Mouse (Mus musculus) ZHBTc4 (cell line): ENCODE results near the gene Pex5l.
A peak's percentile ranks its signal among the peaks of the same experiment; 100 is the strongest.

Experiments used
- DNase-seq: peaks from one replicate; pipeline ENCODE4 v3.0.0-alpha.2; 2011; ENCODE audit warnings: low read depth, low spot score

The Pex5l gene

DNA sequence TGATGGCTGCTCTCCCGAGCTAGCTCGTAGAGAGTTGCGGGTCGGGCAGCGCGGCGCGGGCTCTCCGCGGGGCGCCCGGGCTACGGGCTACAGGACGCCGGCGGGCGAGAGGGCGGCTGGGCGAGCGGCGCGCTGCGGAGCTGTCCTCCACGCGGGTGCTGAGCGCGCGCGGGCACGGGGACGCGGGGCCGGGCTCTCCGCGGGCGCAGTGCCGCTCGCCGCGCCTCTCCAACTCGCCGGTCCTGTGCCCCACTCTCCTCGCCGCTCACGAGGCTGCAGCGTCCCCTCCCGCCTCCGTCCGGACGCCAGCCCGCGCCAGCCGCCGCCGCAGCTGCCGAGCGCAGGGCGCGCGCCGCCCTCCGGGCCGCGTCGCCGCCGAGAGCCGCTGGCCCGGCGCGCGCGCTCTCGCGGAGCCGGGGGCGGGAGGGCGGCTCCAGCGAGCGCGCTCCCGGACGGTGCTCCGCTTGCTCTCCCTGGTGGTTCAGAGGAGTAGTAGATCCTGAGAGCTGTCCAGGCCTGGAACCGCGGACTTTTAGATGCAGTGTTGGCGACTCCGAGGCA, at the start of gene Pex5l:
TSS of gene Pex5l (minus strand) at position 347 of the 561 bp plus-strand sequence.
- DNase-seq, result peak; percentile 83

DNA sequence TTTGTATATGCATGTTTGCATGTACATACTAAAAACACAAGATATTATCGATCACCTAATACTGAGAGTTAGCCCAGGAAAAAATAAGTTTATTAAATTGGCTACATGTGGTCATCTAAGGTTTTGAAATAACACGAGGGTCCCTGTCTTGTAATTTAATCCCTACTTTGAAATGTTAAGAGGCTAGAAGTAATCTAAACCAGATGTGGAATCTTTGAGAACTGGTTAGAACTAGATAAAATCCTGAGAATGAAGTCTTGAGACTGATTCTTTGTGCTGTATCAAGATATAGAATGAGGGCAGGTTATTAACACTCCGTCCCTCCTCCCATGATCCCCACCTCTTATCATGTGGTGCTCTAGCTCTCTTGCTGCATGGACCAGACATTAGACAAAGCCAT, 22.1 kb upstream of the Pex5l start:
- no peak for DNase-seq

DNA sequence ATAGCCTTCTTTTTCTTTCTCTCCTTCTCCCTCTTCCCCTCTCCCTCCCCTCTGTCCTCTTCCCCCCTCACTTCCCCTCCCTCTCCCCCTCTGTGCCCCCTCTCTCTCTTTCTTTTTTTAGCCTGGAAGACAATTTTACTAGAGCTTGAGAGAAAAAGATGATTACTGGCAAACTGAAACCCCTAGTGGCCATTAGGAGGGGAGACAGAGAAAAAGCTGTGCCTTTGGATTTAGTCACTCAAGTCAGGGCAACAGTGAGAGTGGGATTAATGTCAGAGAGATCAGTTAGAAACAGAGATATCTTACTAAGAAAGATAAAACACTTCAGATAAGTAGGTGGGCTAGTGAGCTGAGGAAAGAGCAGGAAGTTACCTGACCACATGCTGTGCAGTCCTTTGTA, 20.8 kb upstream of the Pex5l start:
- DNase-seq, result no peak

DNA sequence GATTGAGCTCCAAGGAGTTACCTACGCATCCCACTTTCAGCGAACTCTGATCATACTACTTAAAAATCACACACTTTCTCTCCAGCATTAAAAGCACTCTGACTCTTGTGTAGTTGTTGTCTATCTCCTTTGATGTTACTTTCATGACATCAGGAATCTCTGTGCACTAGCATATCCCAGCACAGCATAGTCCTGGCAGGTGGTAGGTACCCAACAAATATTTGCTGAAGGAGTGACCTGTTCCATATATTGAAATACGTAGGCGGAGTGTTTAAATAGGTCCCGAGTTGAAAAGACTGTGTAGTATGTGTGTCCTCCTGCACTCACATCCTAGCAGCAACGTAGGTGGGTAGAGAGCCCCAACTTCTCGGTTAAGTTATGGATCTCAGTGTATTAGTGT, 545 bp upstream of the Pex5l start:
- DNase-seq, result no peak

DNA sequence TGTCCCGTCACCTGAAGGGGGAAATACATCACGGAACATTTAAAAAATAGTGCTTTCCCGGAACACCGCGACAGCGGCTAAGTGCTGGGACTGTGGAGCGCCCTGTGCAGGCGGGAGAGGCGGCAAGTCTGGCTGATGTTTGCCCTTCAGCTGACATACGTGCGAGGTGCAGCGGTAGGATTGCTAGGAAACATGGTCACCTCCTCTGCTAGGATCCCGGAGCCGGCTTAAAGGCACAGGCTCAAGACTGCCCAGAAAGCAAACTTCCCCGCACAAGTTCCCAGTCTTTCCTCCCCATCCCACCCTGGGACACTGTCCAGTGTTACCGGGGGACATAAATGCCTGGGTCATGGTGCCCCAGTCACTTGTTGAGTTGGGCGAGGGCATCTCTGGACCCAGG, 649 bp downstream of the Pex5l start:
- DNase-seq, result peak; percentile 52

DNA sequence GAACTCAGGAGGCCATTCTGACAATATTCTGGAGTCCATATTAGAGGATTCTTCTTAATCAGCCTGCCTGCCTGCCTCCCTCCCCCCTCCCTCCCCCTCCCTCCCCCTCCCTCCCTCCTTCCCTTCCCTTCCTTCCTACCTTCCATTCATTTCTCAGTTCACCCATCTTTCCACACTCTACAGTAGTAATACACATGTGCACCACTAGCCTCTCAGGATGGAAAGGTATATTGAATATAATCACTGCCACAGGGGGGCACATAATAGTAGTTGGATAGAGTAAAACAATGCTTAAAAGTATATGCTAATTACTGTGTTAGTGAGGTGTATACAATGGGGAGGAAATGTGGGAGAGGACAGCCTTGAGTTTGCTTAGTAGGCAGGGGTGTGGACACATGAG, 13.1 kb downstream of the Pex5l start:
- no peak for DNase-seq

DNA sequence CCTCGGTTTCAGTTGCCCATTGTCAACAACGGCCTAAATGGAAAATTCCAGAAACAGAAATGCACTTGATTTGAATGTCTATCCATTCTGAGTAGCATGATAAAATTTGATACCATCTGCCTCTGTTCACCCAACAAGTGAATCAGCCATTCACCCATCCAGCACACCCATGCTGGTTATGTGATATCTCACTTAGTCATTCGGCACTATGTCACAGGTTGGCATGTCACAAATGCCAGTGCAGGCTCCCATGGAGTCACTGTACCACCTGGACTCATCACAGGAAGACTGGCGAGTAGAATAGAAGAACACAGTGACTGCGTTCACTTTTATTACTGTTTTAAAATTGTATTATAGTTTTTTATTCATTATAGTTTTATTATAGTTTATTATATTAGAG, 18.3 kb downstream of the Pex5l start:
- no peak for DNase-seq

DNA sequence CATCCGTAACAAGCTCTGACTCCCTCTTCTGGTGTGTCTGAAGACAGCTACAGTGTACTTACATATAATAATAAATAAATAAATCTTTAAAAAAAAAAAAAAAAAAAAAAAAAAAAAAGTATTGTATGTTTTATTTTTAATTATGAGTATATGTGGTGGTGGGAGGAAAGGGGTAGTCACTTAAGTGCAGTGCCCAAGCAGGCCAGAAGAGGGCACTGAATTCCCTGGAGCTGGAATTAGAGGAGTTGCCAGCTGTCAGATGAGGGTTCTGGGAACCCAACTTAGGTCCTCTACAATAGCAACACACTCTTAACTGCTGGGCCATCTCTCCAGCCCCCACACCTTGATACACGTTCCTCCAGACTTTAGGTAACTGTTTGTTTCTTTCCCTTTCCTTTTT, 37.3 kb downstream of the Pex5l start:
- DNase-seq, result peak; percentile 26

DNA sequence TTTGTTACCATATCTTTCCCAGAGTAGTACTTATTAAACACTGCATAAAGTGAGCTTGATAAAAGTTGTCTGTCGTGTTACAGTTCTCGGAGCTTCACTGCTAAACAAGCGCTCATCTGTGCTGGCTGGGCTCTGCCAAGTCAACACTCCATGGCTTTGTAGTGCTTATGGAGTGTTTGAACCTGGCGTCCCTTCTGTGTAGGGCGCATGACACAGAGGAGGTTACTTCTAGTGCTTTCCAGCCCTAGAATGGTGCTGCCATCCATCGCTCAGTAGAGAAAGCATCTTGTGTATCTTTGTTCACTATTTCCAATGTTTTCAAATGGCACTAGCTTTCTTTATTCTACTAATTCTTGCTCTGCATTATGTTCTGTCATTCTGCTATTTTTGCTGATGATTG, 39.5 kb downstream of the Pex5l start:
- DNase-seq, result no peak

DNA sequence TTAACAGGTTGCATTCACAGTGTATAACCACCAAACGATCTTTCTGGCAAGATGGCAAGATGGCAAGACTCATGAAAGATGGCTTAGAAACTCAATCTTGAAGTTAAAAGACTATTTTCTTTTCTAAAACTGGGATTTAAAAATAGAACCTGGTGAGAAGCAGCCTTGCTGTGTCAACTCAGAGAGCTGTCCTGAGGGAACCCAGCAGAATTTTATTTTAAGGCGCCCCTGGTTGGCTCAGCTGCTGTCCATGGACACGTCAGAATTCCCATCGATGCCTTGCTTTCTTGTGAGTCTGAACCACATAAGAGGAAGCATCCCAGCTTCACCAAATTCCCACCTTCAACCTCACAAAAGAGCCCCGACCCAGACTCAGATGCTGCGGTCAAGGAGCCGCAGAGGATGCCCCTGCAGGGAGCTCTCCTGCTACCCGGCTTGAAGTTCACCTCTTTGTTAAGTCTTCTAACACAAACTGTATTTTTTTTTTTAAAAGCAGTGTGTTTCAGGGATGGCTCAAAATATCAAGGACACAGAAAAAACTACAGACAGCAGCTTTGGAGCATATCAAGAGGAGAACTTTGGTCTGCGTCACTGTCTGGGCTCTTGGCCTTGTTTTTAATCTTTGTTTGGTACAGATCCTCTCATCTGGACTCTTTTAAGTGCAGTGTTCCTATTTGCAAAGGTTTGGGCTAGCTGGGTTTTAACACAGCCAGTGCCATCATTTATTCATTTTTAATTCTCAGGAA, 44.3 kb downstream of the Pex5l start:
- DNase-seq, result no peak

DNA sequence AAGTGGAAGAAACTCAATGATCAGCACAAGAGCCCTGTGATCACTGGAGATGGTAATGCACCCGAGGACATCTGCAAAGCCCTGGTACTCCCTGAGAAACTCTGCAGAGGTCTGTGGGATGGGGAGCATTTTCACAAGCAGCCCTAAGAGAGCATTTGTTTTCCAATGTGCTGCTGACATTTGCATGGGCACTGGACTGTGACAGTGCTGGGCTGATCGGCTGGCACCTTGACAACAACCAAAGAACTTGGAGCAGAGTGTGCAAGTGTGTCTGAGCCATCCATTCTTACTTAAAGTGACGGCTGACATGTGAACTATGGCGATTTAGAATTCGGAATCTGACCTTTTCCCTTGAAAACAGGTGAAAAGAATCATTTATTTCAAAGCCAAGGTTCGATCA, 49.4 kb downstream of the Pex5l start:
- DNase-seq, result no peak

DNA sequence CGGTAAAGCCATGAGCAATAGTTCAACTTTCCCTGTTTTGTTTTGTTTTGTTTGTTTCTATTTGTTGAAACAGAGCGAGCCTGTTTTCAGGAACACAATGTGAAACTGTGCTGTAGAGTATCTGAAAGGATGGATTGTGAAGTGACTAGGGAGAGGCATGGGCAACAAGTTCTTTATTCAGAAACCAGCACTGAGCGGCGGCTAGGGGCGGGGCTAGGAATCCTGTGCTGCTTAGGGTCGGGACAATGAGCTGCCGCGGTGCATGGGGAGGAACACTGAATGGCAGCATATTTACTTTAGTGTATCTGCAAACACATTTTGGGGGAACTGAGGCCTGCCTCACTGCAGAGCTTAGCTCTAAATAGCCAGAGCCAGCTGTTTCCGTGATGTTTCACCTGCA, 53.0 kb downstream of the Pex5l start:
- peak; percentile 39 for DNase-seq

DNA sequence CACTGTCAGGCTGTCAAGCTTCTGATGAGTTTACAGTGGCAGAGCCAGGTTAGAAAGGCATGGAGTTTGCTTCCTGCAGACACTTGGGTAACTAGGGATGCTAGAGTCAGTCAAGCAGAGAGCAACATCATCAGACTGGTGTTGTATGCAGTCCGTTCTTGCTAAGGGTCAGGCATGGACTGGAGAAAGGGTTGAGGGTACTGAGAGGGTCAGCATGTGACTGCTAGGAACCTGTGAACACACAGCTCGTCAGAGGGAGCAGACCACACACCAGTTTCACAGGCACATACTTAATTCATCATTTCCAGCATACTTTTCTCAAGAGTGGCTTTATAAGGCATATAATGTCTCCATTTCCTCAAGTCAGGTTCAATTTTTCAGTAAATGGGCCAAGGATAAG, 53.6 kb downstream of the Pex5l start:
- DNase-seq, result no peak

DNA sequence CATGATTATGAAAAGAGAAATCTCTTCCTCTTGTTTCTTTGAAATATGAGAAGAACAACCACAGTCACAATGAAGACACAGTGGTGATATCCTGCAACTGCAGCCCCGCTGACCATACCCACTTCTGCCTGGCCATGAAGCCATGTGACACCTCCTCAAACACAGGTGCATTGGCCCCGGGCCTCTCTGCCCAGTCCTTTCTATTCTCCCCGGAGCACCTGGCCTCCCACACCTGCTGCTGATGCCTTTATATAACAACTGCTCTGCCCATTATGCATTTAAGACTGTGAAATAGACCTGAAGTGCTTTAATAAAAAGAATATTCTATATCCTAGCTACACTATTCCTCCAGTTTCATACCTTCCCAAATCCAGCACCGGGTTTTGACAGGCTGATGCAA, 54.8 kb downstream of the Pex5l start:
- DNase-seq, result no peak

DNA sequence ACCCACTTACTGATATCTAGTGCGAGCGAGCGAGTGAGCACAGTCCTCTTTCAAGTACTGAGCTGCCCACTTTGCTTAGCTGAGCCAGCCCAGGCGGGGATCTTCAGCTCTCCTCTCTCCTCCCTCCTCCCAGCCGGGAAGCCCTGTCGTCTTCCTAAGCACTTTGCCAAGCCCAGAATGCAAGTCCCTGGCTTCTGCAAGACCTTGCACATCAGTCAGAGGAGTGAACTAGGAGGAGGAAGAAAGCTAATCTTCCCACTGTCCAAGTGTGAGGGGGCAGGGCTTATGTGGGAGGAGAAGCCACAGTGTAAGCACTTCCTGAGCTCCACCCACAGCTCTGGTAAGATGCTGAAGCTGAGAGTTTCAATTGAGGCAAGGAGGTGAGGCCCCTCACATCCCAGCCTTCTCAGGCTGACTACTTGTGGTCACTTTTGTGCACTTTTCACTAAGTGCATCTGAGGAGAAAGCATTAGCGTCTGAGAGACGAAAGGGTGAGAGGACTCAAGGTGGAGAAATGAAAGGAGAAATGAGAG, 60.2 kb downstream of the Pex5l start:
- peak; percentile 44 for DNase-seq

DNA sequence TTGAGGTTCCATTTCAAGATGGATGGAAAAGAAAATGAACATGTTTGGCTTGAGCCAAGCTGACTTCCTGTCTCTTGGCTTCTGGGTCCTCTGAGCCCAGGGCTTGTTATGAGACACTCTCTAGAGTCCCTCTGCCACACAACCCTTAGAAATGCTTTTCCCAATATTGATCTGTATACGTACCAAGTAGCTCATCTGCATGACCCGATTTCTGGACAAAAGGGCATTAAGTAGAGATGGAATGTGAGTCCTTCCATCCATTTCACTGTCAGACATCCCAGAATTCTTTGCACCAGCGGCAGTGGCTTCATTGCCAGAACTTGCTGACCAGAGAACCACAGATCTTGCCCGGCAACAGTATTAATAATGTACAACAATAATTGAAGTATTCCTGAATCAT, 61.3 kb downstream of the Pex5l start:
- DNase-seq, result no peak

DNA sequence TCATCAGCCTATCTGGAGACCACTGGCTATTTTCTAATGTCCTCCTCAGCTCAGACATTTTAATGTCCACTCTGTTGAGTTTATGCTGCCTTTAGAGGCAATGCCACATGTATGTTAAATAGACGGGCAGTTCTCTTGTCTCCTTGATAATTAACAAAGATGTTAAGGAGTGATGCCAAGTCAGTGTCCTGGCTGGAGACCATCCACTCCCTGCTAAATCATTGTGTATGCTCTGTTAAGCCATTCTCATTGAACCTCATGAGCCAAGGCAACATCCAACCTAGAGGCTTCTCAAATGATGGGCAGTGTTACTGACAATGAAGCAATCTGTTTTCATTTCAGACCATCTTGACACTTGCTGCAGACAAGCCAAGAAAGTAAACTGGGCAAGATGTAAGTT, 63.4 kb downstream of the Pex5l start:
- no peak for DNase-seq

DNA sequence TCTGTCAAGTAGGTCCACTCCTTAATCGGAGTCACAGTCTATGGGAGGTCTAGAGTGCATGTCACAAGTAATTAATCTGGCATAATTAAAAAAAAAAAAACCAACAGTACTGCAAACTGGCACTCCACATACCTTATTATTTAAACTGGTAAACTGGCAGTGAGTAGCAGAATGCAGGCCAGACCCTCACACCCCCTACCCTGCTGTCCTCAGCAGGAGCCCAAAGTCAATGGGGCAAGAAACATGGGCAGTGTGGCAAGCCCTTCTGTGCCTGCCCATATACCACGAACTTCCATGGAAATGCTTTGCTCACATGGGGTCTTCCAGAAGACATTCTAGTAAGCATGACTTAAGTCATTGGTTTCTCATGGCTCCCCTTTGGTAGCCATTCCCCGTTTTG, 63.9 kb downstream of the Pex5l start:
- DNase-seq, result no peak

DNA sequence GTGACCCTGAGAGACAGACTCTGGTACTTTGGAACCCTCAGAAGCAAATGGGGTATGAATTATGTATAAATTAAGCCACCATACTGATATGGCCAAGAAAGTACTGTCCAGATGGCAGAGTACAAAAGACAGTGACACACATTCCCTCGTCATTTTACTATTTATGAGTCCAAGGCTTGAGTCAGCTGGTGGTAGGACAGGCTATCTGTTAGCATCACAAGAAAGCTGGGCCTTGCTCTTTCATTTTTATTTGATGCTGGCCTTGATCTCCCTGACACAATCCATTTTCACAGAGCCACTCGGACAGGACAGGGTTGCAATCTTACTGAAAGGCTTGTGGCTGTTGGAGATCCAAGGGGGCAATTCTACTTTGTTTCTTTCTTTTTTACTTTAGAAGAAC, 67.4 kb downstream of the Pex5l start:
- DNase-seq, result no peak

DNA sequence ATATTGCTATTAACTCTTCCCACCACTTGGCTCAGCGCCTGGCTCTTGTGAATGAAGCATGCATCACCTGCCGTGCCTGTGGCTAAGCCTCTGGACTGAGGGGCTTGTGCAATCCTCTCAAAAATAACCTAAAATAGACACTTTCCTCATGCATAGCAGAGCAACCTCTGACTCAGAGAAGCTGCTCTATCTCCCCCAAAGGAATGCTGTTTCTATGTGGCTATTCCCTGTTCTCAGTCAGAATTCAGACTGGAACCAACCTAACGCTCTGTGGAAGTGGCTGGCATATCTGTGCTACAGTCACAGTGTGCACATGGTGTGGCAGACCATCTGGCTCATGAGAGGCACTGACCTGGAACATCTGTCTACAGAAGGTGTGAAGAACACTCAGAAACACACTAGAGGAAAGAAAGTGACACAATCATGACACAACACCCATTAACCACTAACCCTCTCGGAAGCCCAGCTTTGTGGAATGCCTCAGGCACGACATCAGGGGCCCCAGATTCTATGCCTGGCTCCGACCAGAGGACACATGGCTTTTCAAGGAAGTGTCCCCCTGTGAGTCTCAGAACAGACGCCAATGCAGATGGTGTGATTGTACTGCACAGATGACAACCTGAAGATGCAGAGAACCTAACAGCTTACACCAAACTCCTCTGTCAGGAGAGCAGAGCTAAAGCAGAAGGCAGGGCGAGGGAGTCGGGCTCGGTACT, 68.6 kb downstream of the Pex5l start:
- no peak for DNase-seq

DNA sequence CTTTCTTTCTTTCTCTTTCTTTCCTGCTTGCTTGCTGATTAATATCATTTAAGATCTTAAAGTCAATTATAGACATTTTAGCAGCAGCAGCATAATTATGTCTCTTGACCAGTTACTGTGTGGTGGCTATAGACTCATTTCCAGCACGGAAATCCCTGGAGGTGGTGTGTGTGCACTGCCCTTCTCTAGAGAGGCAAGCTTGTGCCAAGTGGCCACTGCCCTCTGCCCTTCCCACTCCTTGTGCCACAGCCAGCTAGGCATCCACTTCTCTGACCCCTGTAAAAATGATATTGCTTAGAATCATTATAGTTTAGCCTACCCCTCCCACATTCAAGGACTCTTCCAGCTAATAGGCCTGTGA, 69.2 kb downstream of the Pex5l start:
- no peak for DNase-seq

DNA sequence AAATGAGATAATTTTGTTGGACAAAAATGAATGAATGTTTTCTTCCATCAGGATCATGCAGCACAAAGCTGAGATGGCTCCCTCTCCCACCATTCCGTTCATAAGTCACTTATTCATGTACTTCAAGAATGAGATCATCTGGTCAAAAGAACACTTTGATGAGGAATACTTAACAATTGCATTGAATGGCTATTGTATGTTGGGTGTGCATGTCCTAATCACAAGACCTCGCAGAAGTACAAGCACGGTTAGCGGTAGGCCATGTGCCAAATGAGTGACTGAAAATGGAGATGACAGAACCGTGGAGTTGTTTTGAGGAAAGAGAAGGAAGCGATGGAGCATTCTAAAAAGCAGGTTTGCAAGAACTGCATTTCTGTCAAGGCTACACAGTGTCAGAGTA, 72.3 kb downstream of the Pex5l start:
- no peak for DNase-seq

DNA sequence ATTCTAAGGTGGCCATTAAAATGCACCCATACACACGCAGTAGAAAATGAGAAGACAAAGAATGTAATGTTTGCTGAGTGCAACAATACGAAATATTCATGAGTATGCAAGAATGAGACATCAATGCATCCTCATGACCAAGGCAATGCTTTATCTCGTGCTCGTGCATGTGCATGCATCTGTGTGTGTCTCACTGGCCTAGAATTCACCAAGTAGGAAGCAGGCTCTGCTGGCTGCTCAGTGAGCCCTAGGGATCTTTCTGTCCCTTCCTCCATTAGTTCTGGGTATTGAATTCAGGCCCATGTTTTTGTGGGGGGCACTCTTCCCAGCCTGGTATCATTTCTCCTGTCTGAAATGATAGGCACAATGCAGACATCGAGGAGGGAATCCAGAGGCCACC, 74.9 kb downstream of the Pex5l start:
- DNase-seq, result no peak
